Mouse (Mus musculus): ENCODE results near the gene St8sia6. TPM values are rescaled to one million over a fixed set of nuclear protein-coding genes. Genes with fewer than 3 reads are reported as not detected.

The St8sia6 gene
- 4.9 to 6.4 TPM (median 5.9 TPM) in 4 replicates for total RNA-seq (2023)

DNA sequence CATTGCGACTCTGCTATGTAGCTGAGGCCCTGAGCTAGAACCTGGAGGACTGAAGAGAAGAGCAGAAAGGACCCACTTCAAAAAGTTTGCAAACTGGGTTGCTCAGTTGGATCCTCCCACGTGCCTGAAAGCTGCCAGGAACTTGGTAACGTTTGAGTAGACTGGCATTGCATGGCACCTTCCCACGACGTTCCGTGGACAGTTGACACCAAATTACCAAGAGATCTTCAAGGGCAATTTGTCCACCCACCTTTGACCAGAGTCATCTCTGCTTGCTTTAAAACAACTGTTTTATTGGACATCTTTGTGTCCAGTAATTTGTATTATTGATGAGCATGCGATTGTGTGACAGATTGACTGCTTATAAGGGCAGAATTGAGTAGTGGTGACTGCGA lies at the start of gene St8sia6:
TSS of gene St8sia6 (minus strand) at position 96 of the 395 bp plus-strand sequence.

Other genes with a start within 250 kb of the St8sia6 start
- gene Trdmt1, start 249.4 kb downstream of the St8sia6 start, total RNA-seq (2023), result 4.9 to 10.1 TPM (median 8.6 TPM) in 4 replicates
- 347 to 387 TPM (median 371 TPM) in 4 replicates for gene Vim, start 220.1 kb downstream of the St8sia6 start, total RNA-seq (2023)

Measured in B cell, adult 62 days (primary cell).